Mouse (Mus musculus): ENCODE data around the gene Chchd10. TPM values are rescaled to one million over a fixed set of nuclear protein-coding genes. Genes with fewer than 3 reads are reported as not detected.
A peak's percentile ranks its signal among the peaks of the same experiment; 100 is the strongest.
"Not testable (repeated sequence)": the region's sequence is repeated elsewhere in the genome, so short reads cannot be mapped to it uniquely, and the experiment has no call there.

The Chchd10 gene
- 10 to 100 TPM; 13.1 to 20.1 TPM for polyA plus RNA-seq (2017; shearing (Covaris generic))

DNA sequence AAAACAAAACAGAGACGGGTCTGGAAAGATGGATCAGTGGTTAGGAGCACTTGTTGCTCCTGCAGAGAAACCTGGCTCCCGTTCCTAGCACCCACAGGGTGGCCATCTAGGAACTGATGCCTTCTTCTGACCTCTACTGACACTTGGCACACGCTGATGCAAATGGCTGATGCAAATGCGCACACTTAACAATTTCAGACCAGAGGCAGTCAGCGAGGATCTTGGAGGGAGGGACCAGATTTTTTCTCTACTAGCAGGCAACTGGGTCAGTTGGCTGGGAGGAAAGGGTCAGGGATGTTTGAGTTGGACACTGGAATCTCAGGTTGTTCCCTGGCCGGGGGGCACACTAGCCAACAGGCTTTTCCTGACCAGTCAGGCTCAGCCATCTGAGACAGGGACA is at the start of gene Chchd10:
Chchd10 (plus strand) TSS at position 240 of the 400 bp plus-strand sequence.
- no peak for ATAC-seq

GRCm38 (mm10) chr10:75883232-75883552 is 49.7 kb upstream of the Chchd10 start:
- no peak for ATAC-seq

DNA sequence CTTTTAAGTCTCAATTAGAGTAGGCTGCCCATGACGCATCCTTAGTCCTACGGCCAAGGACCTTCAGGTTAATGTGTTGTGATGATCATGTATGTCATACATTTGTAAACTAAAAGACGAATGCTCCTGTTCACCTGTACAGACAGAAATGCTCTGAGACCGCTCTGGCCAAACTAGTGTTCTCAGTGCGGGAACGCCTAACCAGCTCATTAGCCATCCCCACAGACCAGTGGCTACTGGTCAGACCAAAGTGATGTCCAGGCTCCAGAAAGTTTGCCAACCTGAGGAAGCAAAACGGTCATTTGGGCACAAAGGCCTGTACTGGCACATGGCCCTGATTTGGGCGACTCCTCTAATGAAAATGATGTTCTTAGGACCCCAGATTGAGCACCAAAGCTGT is 48.2 kb upstream of the Chchd10 start:
- ATAC-seq, result no peak

GRCm38 (mm10) chr10:75887504-75887903 is 45.4 kb upstream of the Chchd10 start:
- ATAC-seq, result not testable (repeated sequence)

DNA sequence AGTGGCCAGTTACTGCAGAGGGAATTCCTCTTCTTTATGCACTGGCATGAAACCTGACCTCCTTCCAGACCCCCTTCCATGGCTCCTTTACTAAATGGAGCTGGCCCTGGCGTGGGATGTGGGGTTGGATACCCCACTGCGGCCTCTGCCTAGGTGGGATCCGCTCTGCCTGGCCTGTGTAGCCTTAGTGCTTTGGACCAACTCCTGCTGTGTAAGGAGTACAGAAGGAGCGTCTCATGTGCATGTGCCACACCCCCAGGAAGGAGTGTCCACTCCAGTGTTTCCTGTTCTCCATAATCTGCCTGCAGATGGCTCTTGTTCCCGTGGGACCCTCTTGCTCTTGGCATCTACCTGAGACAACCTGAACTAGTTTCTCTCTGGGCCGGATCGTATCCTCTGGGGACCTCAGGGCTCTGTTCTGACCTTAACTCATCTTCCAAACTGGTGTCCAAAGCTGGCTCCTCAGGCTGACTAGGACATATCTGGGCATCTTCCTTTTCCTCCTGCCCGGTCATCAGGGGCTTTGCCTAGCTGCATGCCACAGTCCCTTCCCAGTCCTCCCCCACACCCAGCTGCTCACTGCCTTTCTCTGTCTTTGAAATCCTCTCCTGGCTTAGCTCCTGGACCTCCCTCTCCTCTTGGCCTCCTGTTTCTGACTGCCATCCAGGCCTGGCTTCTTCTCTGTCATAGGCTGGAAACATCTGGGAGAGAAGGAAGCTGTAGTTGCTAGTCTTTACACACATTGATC is 43.4 kb upstream of the Chchd10 start:
- no peak for ATAC-seq

DNA sequence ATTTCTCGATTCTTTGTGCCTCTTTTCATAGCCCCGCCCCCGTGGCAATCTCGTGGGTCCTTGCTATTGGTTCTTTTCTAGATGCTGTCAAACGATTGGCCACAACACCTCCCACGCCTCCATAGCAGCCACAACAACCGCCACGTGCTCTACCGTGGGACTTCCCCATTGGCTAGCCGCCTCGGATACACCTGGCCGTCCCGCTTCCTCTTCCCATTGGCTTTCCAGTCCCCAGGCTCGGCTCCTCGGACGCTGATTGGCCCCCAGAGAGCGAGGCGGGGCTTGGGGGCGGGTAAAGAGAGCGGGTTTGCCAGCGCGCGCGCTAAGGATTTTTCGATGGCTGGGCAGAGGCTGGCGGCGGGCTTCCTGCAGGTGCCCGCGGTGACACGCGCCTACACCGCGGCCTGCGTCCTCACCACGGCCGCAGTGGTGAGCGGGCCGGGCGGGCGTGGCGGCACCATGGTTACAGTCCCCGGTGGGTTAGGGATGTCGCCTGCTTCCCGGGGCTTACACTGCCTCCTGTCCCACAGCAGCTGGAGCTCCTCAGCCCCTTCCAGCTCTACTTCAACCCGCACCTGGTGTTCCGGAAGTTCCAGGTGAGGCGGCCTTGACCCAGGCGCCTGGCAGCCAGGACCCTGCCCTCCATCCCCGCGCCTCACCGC is 39.7 kb upstream of the Chchd10 start, which contains the start of gene Derl3:
Derl3 (plus strand) TSS at position 325 of the 662 bp plus-strand sequence.
- ATAC-seq, result peak; percentile 98

GRCm38 (mm10) chr10:75894601-75895000 is 38.3 kb upstream of the Chchd10 start:
- ATAC-seq, result no peak

- ATAC-seq, result no peak
Measured at GRCm38 (mm10) chr10:75895730-75896129, 37.2 kb upstream of the Chchd10 start.

DNA sequence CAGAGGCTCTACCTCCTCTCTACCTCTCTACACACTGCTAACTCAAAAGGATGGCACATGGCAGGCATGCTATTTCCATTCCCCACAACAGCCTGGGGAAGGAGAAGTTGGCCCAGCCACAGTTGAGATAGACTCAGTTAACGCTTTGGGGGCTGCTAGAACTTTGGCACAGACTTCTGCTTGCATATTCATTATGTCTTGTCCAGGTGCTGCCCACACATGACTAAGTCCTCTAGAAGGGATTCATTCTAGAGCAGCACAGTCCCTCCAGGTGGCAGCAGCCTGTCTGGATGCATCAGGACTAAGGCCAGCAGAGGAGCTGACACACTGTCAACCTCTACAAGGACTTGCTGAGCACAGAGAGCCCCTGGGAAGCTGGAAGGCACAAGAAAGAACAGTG is 36.7 kb upstream of the Chchd10 start:
- no peak for ATAC-seq

- no peak for ATAC-seq
Measured at GRCm38 (mm10) chr10:75897373-75897772, 35.6 kb upstream of the Chchd10 start.

DNA sequence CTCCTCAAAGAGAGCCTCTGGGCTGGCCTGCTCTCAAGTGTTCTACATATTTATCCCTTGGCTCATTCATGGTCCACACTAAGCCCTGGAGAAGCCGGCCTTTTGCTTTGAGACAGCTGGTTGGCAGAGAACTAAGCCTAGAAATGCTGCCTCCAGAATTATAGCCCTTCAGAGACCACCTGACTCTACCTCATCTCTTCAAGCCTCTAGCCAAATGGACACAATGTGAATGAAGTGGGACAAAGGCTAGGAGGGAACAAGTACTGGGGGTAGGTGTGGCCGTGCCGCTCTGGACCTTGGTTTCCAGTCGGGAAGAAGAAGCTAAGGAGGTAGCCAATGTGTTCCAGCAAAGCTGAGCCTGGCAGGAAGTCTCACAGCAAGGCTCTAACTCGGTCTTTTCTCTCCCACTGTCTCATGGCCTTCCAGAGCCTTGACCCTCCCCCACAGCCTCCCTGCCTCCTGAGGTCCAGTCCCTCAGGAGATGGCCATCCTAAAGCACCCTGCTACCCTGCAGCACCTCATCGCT is 34.8 kb upstream of the Chchd10 start:
- ATAC-seq, result no peak

- no peak for ATAC-seq
Measured at GRCm38 (mm10) chr10:75898846-75899245, 34.1 kb upstream of the Chchd10 start.

- ATAC-seq, result no peak
Measured at GRCm38 (mm10) chr10:75904391-75904790, 28.5 kb upstream of the Chchd10 start.

- no peak for ATAC-seq
Measured at GRCm38 (mm10) chr10:75906882-75907281, 26.0 kb upstream of the Chchd10 start.

DNA sequence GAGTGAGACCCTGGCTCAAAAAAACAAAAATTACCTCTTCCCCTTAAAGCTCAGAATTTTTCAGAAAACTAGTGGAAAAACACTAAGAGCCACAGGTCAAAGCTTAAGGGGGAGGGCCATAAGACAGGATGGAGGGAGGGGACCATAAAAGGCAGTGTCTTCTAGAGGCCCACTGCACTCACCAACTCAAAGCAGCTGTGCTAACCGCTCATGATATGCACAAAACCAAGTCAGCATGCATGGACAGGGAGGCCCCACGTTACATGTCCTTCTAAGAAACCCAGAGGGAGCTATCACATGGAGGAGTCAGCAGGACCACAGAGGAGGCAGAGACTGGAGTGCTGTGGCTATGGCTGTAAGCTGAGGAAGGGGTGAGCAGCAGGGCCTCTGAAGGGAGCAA is 22.2 kb upstream of the Chchd10 start:
- no peak for ATAC-seq

DNA sequence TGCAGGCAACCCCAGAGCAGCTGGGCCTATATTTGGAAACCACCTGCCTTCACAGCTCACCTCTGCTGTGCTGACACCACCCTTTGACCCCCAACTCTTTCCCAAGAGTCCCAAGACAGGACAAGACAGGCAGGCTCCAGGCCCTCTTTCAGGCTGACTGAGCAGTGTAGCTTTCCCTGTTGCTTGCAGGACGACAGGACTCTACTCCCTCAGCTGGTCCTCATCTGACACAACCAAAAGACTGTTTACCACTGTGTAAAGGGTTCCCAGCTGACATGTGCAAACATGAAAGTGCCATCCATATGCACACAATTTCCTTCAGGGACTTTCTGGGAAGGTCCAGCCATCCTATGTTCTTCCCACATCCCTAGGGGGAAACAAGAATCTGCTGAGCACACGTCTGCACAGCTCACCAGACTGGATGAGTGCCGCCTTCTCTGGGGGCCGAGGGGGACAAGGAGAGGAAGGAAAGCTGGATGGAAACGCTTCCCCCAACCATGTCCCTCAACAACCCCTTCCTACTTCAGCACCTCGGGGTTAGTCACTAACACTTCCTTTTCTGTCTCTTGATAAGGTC is 19.8 kb upstream of the Chchd10 start:
- ATAC-seq, result no peak

DNA sequence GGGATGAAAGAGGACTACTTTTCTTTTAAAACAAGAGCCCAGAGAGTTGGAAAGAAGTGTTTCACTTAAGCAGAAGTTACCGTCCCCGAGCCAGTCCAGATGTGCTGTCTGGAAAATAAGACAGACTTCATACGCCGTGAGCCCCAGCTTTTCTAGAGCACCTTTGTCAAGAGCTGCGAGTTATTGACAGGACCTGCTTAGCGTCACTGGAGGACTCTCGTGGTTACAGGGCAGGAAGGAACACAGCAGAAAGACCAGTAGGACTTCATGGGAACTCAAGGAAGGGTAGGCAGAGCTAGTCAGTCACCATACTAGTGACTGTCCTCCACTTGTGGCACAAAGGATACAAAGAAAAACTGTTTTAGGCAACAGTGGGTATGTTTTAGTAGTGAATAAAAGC is 17.4 kb upstream of the Chchd10 start:
- no peak for ATAC-seq

GRCm38 (mm10) chr10:75916840-75917239 is 16.1 kb upstream of the Chchd10 start:
- ATAC-seq, result no peak

- no peak for ATAC-seq
Measured at GRCm38 (mm10) chr10:75919026-75919425, 13.9 kb upstream of the Chchd10 start.

DNA sequence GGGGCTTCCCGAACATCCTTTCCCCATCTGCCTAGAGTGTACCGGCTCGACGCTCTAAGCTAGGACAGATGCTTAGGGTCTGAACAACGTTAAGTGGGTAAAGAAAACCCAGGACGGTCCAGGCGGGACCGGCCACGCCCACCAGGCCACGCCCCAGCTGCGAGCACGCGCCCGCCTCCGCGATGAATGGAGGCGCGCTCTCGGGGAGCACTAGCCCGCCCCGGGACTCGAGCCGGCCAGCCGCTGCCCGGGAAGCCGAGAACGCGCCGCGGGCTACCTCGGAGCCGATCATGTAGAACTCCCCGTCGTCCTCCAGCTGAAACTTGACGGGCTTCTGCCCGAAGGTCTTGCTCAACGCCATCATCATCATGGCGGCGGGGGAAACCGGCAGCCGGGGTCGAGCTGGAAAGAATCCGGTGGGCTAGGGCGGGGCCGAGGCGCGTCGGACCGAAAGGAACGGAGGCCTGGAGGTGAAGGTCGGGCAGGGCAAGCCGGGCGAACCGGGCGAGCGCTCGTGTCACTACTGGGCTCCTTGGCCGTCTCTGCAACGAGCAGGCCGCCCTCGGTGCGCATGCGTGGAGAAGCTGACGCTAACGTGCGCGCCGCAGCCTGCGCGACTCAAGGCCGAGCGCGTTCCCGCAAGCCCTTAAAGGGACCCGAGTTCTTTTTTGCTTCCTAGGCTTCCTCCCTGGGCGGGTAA is 11.8 kb upstream of the Chchd10 start, which contains the start of gene Smarcb1:
Smarcb1 (minus strand) TSS at position 592 of the 700 bp plus-strand sequence.
- ATAC-seq, result peak; percentile 86

DNA sequence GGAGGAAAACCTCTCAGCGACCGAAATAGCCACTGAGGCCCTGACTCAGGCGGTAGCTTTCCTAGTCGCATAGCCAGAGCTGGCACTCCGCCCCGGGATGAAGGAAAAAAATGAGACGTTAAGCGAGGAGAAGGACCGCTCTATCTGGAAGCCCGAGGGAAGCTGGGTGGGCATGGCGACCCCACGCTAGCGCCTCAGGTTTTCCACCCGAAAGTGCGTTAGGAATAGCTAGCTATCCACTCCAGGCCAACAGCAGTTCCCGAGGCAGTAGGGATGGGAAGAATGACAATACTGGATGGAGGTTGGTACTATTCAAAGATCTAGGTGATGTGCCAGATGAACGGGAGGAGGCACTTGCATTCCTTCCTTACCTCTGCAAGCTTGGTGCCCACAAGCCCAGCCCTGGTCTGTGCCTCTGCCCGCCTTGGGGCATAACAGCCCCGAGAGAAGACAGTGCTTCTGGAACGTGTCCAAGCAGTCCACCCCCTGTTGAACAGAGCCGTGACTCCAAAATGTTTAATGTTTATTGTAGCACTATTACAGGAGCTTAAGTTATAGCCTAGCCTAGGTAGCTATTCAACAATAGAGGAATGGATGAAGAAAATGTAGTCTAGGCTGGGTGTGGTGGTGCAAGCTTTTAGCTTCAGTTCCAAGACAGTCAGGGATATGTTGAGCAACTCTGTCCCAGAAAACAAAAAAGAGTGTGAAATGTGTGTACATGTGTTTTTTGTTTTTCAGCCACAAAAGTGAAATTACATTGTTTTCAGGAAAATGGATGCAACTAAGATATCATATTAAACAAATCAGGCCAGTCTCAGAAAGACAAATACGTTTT is 11.0 kb upstream of the Chchd10 start:
- no peak for ATAC-seq

DNA sequence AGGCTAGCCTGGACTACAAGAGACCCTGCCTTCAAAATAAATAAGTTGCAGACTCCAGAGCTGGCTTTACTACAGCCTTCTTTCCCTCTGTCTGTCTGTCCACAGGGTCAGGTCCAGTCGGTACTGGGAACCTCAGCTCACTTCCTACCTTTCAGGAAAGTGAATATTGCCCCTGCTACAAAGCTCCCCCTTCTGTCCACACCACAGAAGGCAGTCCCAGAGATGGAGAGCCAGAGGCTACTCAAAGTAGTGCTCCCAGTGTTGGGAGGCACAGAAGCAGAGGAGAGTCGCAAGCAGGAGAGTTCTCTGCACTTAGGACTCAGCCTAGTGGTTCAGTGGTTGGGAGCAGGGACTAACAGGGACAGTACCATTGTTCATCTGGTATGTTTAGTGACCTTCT is 8.6 kb upstream of the Chchd10 start:
- no peak for ATAC-seq
